Mouse (Mus musculus) lung, embryonic 16.5 days (tissue): ENCODE measurements around the gene N4bp3. TPM values are rescaled to one million over a fixed set of nuclear protein-coding genes. Genes with fewer than 3 reads are reported as not detected.

Source experiments
- ATAC-seq: fragments of 200-750 bp; cut with Nextera tagmentation; 2 replicates; pipeline ENCODE4 v1.8.0; 2017; ENCODE audit warnings: low read depth, mild to moderate bottlenecking, moderate library complexity
- H3K27ac ChIP-seq: fragments of 300-500 bp; sonication (generic); 2 replicates; pipeline ENCODE4 v1.5.1; 2014; ENCODE audit warnings: mild to moderate bottlenecking, control low read depth, low read length
- H3K27me3 ChIP-seq: fragments of 300-500 bp; sonication (generic); 2 replicates; pipeline ENCODE4 v1.6.1; 2014; ENCODE audit warnings: low read depth, low read length, mixed read lengths; ENCODE audit not compliant: control insufficient read depth, insufficient read depth
- H3K36me3 ChIP-seq: fragments of 300-500 bp; sonication (generic); 2 replicates; pipeline ENCODE4 v1.6.1; 2014; ENCODE audit warnings: low read length; ENCODE audit not compliant: control insufficient read depth, insufficient read depth
- H3K4me1 ChIP-seq: fragments of 300-500 bp; sonication (generic); replicated peaks from 2 replicates; pipeline ENCODE4 v1.6.1; 2014; ENCODE audit warnings: low read length, mixed read lengths; ENCODE audit not compliant: control insufficient read depth, insufficient read depth
- H3K4me2 ChIP-seq: fragments of 300-500 bp; sonication (generic); 2 replicates; pipeline ENCODE4 v1.6.1; 2014; ENCODE audit warnings: low read depth, low read length, control low read depth
- H3K4me3 ChIP-seq: fragments of 300-500 bp; sonication (generic); 2 replicates; pipeline ENCODE4 v1.5.1; 2014; ENCODE audit warnings: mild to moderate bottlenecking, low read length, control low read depth
- H3K9ac ChIP-seq: fragments of 300-500 bp; sonication (generic); 2 replicates; pipeline ENCODE4 v1.6.1; 2014; ENCODE audit warnings: low read length, control low read depth
- H3K9me3 ChIP-seq: fragments of 300-500 bp; sonication (generic); 2 replicates; pipeline ENCODE4 v1.6.1; 2016; ENCODE audit warnings: low read length; ENCODE audit not compliant: control insufficient read depth
- WGBS: fragments of 180-500 bp; shearing (Covaris S2); extraction: QIAGEN DNeasy Blood & Tissue Kit; methylation state at CpG from one replicate; pipeline ENCODE4 v1.1.7; 2014; 5-methylcytosine and 5-hydroxymethylcytosine counted together
- polyA plus RNA-seq: library from polyadenylated mRNA; unstranded; fragments of >200 nt; fragmentation: Nextera tagmentation; extraction: Ambion mirVana; gene quantifications from 2 replicates; pipeline ENCODE4 v1.2.1, GENCODE M21; 2015

N4bp3 gene
- polyA plus RNA-seq, 1 experiment from 2014 or later: 43.5 TPM

- Histone ChIP-seq H3K27me3 (no peaks in the 10 kb centered on the region), H3K9ac (no peak overlapping the region), H3K27ac (no peak overlapping the region), H3K4me3 (no peak overlapping the region), H3K36me3 (peaks cover 83% of the 10 kb centered on the region), H3K4me1 (no peaks in the 10 kb centered on the region; the same call in 1 of the 2 replicates), H3K4me2 (no peak overlapping the region), H3K9me3 (no peaks in the 10 kb centered on the region)
- ATAC-seq: no peak
- whole genome bisulfite sequencing: 68% methylated on average over 2 of the region's 2 CpGs
These were observed 53.1 kb downstream of the N4bp3 start for GRCm38 (mm10) chr11:51597553-51597952.

GRCm38 (mm10) chr11:51595459-51596083, 55.1 kb downstream of the N4bp3 start:
- Histone ChIP-seq H3K36me3 (peaks cover 77% of the 10 kb centered on the region), H3K9me3 (no peaks in the 10 kb centered on the region), H3K27ac (no peak overlapping the region), H3K4me2 (no peak overlapping the region), H3K9ac (no peak overlapping the region), H3K27me3 (no peaks in the 10 kb centered on the region), H3K4me3 (no peak overlapping the region), H3K4me1 (no peaks in the 10 kb centered on the region)
- 94% methylated on average over 1 of the region's 1 CpGs for WGBS
- no peak for ATAC-seq

GRCm38 (mm10) chr11:51594715-51595350, 55.8 kb downstream of the N4bp3 start:
- no peak overlapping the region for H3K9ac ChIP-seq
- no peaks in the 10 kb centered on the region for H3K4me1 ChIP-seq
- no peak overlapping the region for H3K27ac ChIP-seq
- H3K36me3 ChIP-seq: peaks cover 74% of the 10 kb centered on the region
- WGBS: 56% methylated on average over 3 of the region's 3 CpGs
- H3K4me3 ChIP-seq: no peak overlapping the region
- ATAC-seq: no peak
- no peaks in the 10 kb centered on the region for H3K9me3 ChIP-seq
- no peak overlapping the region for H3K4me2 ChIP-seq
- H3K27me3 ChIP-seq: no peaks in the 10 kb centered on the region

GRCm38 (mm10) chr11:51593849-51594248, 56.8 kb downstream of the N4bp3 start:
- no peak for ATAC-seq
- Histone ChIP-seq H3K27ac (no peak overlapping the region), H3K4me3 (no peak overlapping the region), H3K9me3 (no peaks in the 10 kb centered on the region), H3K4me1 (no peaks in the 10 kb centered on the region), H3K9ac (no peak overlapping the region), H3K4me2 (no peak overlapping the region), H3K27me3 (no peaks in the 10 kb centered on the region), H3K36me3 (peaks cover 77% of the 10 kb centered on the region)
- WGBS: 88% methylated on average over 6 of the region's 6 CpGs

GRCm38 (mm10) chr11:51593368-51593767, 57.3 kb downstream of the N4bp3 start:
- H3K4me1 ChIP-seq: no peaks in the 10 kb centered on the region
- no peaks in the 10 kb centered on the region for H3K9me3 ChIP-seq
- WGBS: 98% methylated on average over 4 of the region's 4 CpGs
- no peak for ATAC-seq
- H3K27ac ChIP-seq: no peak overlapping the region
- H3K4me3 ChIP-seq: no peak overlapping the region
- H3K27me3 ChIP-seq: no peaks in the 10 kb centered on the region
- peaks cover 74% of the 10 kb centered on the region for H3K36me3 ChIP-seq
- no peak overlapping the region for H3K9ac ChIP-seq
- no peak overlapping the region for H3K4me2 ChIP-seq

Other genes with a start within 250 kb of the N4bp3 start
- gene Phykpl, start 66.1 kb downstream of the N4bp3 start, polyA plus RNA-seq: 17.6 and 18.9 TPM in 2 replicates
- 317 and 349 TPM in 2 replicates for gene Hnrnpab, start 44.0 kb downstream of the N4bp3 start, polyA plus RNA-seq
- gene Nhp2, start 31.1 kb downstream of the N4bp3 start, polyA plus RNA-seq: 111 and 116 TPM in 2 replicates
- gene Rmnd5b, start 14.9 kb downstream of the N4bp3 start, polyA plus RNA-seq: 41.1 and 41.8 TPM in 2 replicates
- gene D930048N14Rik, start 112 bp upstream of the N4bp3 start, polyA plus RNA-seq: 4.0 and 4.5 TPM in 2 replicates
- gene 0610009B22Rik, start 38.0 kb upstream of the N4bp3 start, polyA plus RNA-seq: 103 and 104 TPM in 2 replicates
- 12.4 and 13.1 TPM in 2 replicates for gene Sec24a, start 112.8 kb upstream of the N4bp3 start, polyA plus RNA-seq
- 110 TPM in 2 replicates for gene Sar1b, start 112.8 kb upstream of the N4bp3 start, polyA plus RNA-seq
- 2.8 and 2.9 TPM in 2 replicates for gene Jade2, start 206.8 kb upstream of the N4bp3 start, polyA plus RNA-seq